Mouse (Mus musculus): ENCODE results near the gene Gm11060.

DNA sequence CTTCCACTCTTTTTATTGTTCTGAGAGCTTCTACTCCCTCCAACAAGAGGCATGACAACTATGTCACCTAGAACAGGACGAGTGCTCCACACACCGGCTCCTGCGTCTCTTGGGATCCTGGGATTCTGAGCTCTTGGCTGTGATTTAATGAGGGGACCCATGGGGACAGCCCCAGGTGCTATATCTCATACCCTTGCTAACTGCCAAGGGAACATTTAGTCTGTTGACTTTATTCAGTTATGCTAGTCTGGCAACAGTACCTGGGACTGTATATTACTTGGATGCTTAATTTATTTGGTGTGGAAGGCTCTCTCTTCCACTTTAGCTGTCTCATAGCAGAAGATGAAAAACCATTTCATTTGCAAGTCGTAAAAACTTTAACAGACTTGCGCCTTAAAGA, 16.0 kb upstream of the Gm11060 start:
- TF ChIP-seq MAX (IDR thresholded peaks at IDR 0.05) (no peak), MYOD1 (IDR thresholded peaks at IDR 0.05; ENCODE audit: control insufficient read depth, insufficient read length, low read depth) (no peak), CTCF (IDR thresholded peaks at IDR 0.05; ENCODE audit: control insufficient read depth, insufficient read depth, insufficient read length) (no peak), USF1 (IDR thresholded peaks at IDR 0.05; ENCODE audit: low read depth) (no peak), CEBPB (IDR thresholded peaks at IDR 0.05; ENCODE audit: low read depth) (no peak), FOSL1 (IDR thresholded peaks at IDR 0.05; ENCODE audit: insufficient read depth, low read length, poor library complexity, severe bottlenecking) (no peak), MYOG (IDR thresholded peaks at IDR 0.05; ENCODE audit: control insufficient read depth, extremely low read depth, insufficient read length) (no peak)
